Mouse (Mus musculus) midbrain, embryonic 16.5 days (tissue): Measurements from ENCODE around the gene AL732309.1. TPM values are rescaled to one million over a fixed set of nuclear protein-coding genes. Genes with fewer than 3 reads are reported as not detected.
A peak's percentile ranks its signal among the peaks of the same experiment; 100 is the strongest.

ENCODE experiments used
- ATAC-seq: fragments of 200-750 bp; cut with Nextera tagmentation; 2 replicates; pipeline ENCODE4 v1.8.0; 2017; ENCODE audit warnings: moderate TSS enrichment
- H3K27ac ChIP-seq: fragments of 300-500 bp; sonication (generic); 2 replicates; pipeline ENCODE4 v1.5.1; 2014; ENCODE audit warnings: mild to moderate bottlenecking, low read length, mixed read lengths
- H3K27me3 ChIP-seq: fragments of 300-500 bp; sonication (generic); 2 replicates; pipeline ENCODE4 v1.6.1; 2014; ENCODE audit warnings: low read depth, low read length, mixed read lengths; ENCODE audit not compliant: control insufficient read depth, insufficient read depth
- H3K36me3 ChIP-seq: fragments of 300-500 bp; sonication (generic); 2 replicates; pipeline ENCODE4 v1.6.1; 2014; ENCODE audit warnings: mild to moderate bottlenecking, low read length, moderate library complexity, mixed read lengths; ENCODE audit not compliant: control insufficient read depth, insufficient read depth
- H3K4me1 ChIP-seq: fragments of 300-500 bp; sonication (generic); 2 replicates; pipeline ENCODE4 v1.6.1; 2014; ENCODE audit warnings: mild to moderate bottlenecking, low read length, mixed read lengths; ENCODE audit not compliant: control insufficient read depth, insufficient read depth
- H3K4me2 ChIP-seq: fragments of 300-500 bp; sonication (generic); 2 replicates; pipeline ENCODE4 v1.6.1; 2014; ENCODE audit warnings: mild to moderate bottlenecking, low read length, mixed read lengths
- H3K4me3 ChIP-seq: fragments of 300-500 bp; sonication (generic); 2 replicates; pipeline ENCODE4 v1.5.1; 2014; ENCODE audit warnings: low read depth, mild to moderate bottlenecking, low read length, moderate library complexity, mixed read lengths
- H3K9ac ChIP-seq: fragments of 300-500 bp; sonication (generic); 2 replicates; pipeline ENCODE4 v1.6.1; 2014; ENCODE audit warnings: low read depth, low read length, mixed read lengths
- H3K9me3 ChIP-seq: fragments of 300-500 bp; sonication (generic); replicated peaks from 2 replicates; pipeline ENCODE4 v1.6.1; 2014; ENCODE audit warnings: mild to moderate bottlenecking, low read length, mixed read lengths; ENCODE audit not compliant: control insufficient read depth, poor library complexity, severe bottlenecking
- WGBS: fragments of 180-500 bp; shearing (Covaris S2); extraction: QIAGEN DNeasy Blood & Tissue Kit; methylation state at CpG from one replicate; pipeline ENCODE4 v1.1.7; 2014; 5-methylcytosine and 5-hydroxymethylcytosine counted together
- polyA plus RNA-seq: library from polyadenylated mRNA; unstranded; fragments of >200 nt; fragmentation: Nextera tagmentation; extraction: Ambion mirVana; gene quantifications from 2 replicates; pipeline ENCODE4 v1.2.1, GENCODE M21; 2015

AL732309.1 gene
- polyA plus RNA-seq, result 4.3 and 4.7 TPM in 2 replicates

DNA sequence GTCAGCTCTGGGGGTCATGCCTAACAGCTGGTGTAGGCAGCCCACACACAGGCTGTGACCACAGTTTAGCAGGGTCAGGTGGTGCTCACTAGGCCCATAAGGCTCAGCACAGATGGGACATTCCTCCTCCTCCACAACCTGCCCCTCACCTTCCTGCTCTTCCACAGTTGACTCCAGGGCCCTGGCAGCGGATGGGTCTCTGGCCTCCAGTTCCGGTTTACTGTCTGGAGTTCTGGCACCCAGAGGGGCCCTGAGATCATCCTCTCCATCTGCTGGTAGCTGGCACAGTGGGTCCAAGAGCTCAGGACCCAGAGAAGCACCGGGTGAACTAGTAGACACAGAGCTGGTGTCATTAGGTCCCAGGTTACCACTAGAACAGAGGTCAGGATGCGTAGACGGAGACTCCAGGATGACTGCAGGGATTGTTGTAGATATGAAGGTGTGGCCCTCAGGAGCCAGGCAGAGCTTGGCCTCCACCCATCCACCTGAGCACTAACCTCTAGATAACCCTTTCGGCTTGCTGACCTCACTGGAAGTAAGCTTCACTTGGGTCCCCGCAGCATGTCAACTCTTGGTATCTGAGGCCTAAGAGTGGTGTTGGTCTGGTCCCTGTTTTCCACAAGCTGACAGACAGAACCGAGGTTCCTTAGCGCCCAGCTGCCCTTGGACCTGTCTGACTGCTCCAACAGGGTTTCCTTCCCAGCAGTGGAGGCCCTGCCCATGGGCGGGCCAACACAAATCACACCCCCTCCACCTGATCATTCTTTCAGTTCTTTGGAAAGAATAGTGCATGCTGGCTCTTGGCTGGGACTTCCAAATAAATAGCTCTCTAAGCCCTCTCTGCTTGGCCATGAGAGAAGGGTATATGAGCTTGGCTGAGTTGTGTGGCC is at the start of gene AL732309.1:
Gene AL732309.1 (minus strand): TSS at position 681 of the 890 bp plus-strand sequence.
- Histone ChIP-seq H3K27ac (no peak within 1 kb of the TSS), H3K4me1 (peaks cover 12% of the 10 kb centered on the region), H3K36me3 (peaks cover 15% of the 10 kb centered on the region), H3K27me3 (no peaks in the 10 kb centered on the region), H3K9me3 (no peaks in the 10 kb centered on the region), H3K9ac (no peak within 1 kb of the TSS), H3K4me3 (no peak within 1 kb of the TSS), H3K4me2 (no peak within 1 kb of the TSS)
- ATAC-seq, result no peak
- WGBS, result 92% methylated on average over 10 of the region's 10 CpGs

DNA sequence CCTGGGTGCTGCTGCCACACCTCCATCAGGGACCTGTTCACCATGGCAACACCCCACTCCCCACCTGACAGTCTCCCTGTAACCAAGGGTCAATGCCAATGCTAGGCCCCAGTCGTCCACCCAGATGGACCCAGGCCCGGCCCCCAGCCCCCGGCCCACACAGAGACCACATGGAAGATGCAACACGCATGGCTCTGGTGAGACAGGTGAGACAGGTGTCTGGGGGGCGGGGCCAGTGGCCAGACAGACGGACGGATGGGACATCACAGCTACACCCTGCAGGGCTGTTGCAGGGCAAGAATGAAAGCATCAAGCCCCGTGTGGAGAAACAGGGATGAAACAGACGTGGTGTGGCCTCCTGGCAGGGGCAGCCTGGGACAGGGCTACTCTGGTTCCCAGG is 47.0 kb upstream of the AL732309.1 start:
- peaks cover 55% of the 10 kb centered on the region for H3K27me3 ChIP-seq
- H3K36me3 ChIP-seq, result peaks cover 32% of the 10 kb centered on the region
- no peak overlapping the region for H3K4me2 ChIP-seq
- H3K9ac ChIP-seq, result no peak overlapping the region
- no peak overlapping the region for H3K27ac ChIP-seq
- peaks cover 23% of the 10 kb centered on the region for H3K4me1 ChIP-seq
- ATAC-seq, result no peak
- no peak overlapping the region for H3K4me3 ChIP-seq
- WGBS, result 77% methylated on average over 9 of the region's 9 CpGs
- no peaks in the 10 kb centered on the region for H3K9me3 ChIP-seq

DNA sequence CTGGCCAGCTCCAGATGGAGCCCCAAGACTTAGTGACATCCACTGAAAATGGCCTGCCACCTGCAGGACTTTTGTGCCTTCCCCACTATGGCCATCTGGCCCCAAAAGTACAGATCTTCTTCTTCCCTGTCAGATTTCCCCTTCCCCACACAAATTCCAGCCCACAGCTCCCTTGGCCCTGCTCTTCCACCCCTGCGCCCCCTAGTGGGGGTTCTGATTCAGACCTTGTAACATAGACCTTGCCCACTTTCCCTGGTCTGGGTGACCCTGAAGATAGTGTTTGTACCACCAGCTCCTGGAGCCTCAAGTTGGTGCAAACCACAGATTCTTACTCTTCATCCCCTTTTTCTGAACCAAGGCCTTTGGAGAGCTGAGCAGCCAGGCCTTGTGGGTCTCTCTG is 46.2 kb upstream of the AL732309.1 start:
- H3K4me3 ChIP-seq, result no peak overlapping the region
- no peak overlapping the region for H3K4me2 ChIP-seq
- H3K9me3 ChIP-seq, result no peaks in the 10 kb centered on the region
- H3K27ac ChIP-seq, result no peak overlapping the region
- H3K27me3 ChIP-seq, result peaks cover 62% of the 10 kb centered on the region
- 0% methylated on average over 1 of the region's 1 CpGs for WGBS
- no peak overlapping the region for H3K9ac ChIP-seq
- peaks cover 30% of the 10 kb centered on the region for H3K36me3 ChIP-seq
- ATAC-seq, result no peak
- H3K4me1 ChIP-seq, result peaks cover 23% of the 10 kb centered on the region

GRCm38 (mm10) chr2:25292054-25292544 is 45.4 kb upstream of the AL732309.1 start:
- ATAC-seq, result no peak
- H3K9me3 ChIP-seq, result no peaks in the 10 kb centered on the region

DNA sequence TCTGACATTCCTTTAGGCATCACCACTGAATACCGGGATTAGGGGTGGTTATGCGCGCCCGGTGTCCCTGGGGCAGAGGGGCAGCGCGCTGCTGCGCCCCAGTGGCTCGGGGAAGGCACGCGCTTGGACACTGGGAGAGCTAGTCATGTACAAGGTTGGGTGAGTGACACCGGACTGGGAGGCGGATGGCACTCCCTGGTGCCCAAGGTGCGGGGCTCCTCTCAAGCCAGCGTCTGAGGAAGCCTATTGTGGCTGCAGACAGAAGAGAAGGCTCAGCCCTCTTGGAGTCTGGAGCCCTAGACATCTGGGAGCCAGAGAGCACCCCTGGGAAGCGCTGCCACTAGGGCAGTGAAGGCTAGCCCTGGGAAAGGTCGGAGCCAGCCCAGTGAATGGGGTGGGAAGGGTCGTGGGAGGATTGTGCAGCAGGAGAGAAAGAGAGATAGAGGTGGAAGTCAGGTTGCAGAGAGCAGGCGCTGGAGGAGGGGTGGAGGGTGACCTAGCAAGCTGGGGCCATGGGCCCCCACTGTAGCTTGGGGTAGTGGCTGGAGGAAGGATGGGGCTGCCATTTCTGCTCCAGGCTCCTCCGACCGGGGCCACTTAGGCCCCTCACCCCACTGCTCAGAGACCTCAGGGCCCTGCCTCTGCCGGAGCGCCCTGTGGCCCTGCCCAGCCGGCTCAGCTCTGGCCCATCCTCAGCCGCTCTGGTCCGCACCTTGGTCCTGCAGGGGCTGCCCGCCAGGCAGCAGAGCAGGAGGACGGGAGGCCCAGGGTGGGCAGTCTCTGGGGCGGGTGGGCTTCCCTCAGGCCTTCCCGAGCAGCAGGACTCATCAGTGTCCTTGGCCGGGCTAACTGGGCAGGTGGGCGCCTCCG is 44.8 kb upstream of the AL732309.1 start:
- Histone ChIP-seq H3K9ac (no peak overlapping the region; the same call in 1 of the 2 replicates), H3K4me2 (peak overlapping the region; percentile 35), H3K4me3 (peak overlapping the region; percentile 5; the same call in 1 of the 2 replicates), H3K4me1 (peaks cover 23% of the 10 kb centered on the region), H3K9me3 (no peaks in the 10 kb centered on the region), H3K36me3 (peaks cover 21% of the 10 kb centered on the region), H3K27me3 (peaks cover 62% of the 10 kb centered on the region), H3K27ac (no peak overlapping the region)
- no peak for ATAC-seq
- WGBS, result 7% methylated on average over 30 of the region's 32 CpGs

More at GRCm38 (mm10) chr2:25292054-25292544, 45.4 kb upstream of the AL732309.1 start:
- peaks cover 62% of the 10 kb centered on the region for H3K27me3 ChIP-seq
- H3K4me2 ChIP-seq, result peak overlapping the region; percentile 29; the same call in 1 of the 2 replicates
- peak overlapping the region; percentile 20 for H3K4me3 ChIP-seq
- H3K27ac ChIP-seq, result no peak overlapping the region
- no peak overlapping the region for H3K9ac ChIP-seq
- WGBS, result 6% methylated on average over 39 of the region's 43 CpGs
- peaks cover 23% of the 10 kb centered on the region for H3K4me1 ChIP-seq
- peaks cover 27% of the 10 kb centered on the region for H3K36me3 ChIP-seq

DNA sequence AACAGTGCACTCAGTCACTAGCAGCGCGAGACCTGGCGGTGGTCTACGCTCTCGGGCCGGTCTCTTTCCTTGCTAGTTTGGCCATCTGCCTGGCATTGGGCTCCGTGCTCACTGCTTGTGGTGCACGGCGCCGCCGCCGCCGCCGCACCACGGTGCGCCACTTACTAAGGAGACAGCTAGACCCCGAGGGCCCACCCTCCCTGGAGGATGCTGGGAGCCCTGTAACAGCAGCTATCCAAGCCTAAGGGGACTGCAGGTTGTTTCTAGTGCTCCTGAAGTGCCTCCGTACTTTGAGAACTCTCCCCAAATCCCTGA is 44.1 kb upstream of the AL732309.1 start:
- Histone ChIP-seq H3K9ac (peak overlapping the region; percentile 42; the same call in 1 of the 2 replicates), H3K4me2 (peak overlapping the region; percentile 35), H3K27ac (no peak overlapping the region), H3K4me1 (peaks cover 23% of the 10 kb centered on the region), H3K36me3 (peaks cover 18% of the 10 kb centered on the region; the same call in 1 of the 2 replicates), H3K4me3 (peak overlapping the region; percentile 5), H3K9me3 (no peaks in the 10 kb centered on the region), H3K27me3 (peaks cover 62% of the 10 kb centered on the region)
- peak; percentile 29 for ATAC-seq
- whole genome bisulfite sequencing, result 1% methylated on average over 18 of the region's 18 CpGs

- Histone ChIP-seq H3K27me3 (peaks cover 62% of the 10 kb centered on the region), H3K9me3 (no peaks in the 10 kb centered on the region), H3K4me3 (peak overlapping the region; percentile 5), H3K27ac (no peak overlapping the region), H3K4me2 (peak overlapping the region; percentile 35), H3K9ac (peak overlapping the region; percentile 42; the same call in 1 of the 2 replicates), H3K4me1 (peaks cover 23% of the 10 kb centered on the region), H3K36me3 (peaks cover 18% of the 10 kb centered on the region)
- peak; percentile 65 for ATAC-seq
- 1% methylated on average over 54 of the region's 54 CpGs for WGBS
Measured at GRCm38 (mm10) chr2:25290101-25290815, 43.6 kb upstream of the AL732309.1 start.

GRCm38 (mm10) chr2:25289651-25290050 is 43.0 kb upstream of the AL732309.1 start, which contains the start of gene Lrrc26:
TSS of gene Lrrc26 (plus strand) at chr2:25289915.
- no peak within 1 kb of the TSS for H3K27ac ChIP-seq

More at GRCm38 (mm10) chr2:25289651-25290050, 43.0 kb upstream of the AL732309.1 start, which contains the start of gene Lrrc26:
- ATAC-seq, result no peak
- Histone ChIP-seq H3K9ac (peak within 1 kb of the TSS; percentile 42; the same call in 1 of the 2 replicates), H3K4me2 (peak within 1 kb of the TSS; percentile 35), H3K36me3 (peaks cover 19% of the 10 kb centered on the region), H3K9me3 (no peaks in the 10 kb centered on the region), H3K4me1 (peaks cover 23% of the 10 kb centered on the region), H3K27me3 (peaks cover 58% of the 10 kb centered on the region), H3K4me3 (peak within 1 kb of the TSS; percentile 5)
- 6% methylated on average over 11 of the region's 11 CpGs for WGBS
